Mouse (Mus musculus): ENCODE results near the gene Fam117a. TPM values are rescaled to one million over a fixed set of nuclear protein-coding genes. Genes with fewer than 3 reads are reported as not detected.

Fam117a gene
- polyA plus RNA-seq, 1 experiment = 111 TPM

DNA sequence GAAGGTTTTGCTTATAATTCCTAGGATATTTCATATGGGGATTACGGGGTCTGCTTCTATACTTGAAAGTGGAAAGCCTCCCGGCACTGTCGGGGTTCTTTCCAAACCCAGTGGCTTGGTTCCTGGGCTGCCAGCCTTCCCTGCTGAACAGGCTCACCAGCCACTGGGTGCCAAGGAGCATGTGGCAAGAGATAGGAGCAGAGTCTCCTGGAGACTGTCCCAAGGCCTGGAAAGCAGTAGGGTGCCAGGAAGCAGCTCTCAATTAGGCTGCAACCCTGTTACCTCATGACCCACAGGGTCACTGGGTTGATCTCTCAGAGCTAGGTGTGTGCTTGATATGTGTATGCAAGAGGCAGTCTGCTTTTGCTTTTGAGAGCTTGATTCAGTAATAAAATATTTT lies 75.8 kb downstream of the Fam117a start:
- no peak for TF ChIP-seq GATA1 (IDR thresholded peaks at IDR 0.05; ENCODE audit: low read length)

DNA sequence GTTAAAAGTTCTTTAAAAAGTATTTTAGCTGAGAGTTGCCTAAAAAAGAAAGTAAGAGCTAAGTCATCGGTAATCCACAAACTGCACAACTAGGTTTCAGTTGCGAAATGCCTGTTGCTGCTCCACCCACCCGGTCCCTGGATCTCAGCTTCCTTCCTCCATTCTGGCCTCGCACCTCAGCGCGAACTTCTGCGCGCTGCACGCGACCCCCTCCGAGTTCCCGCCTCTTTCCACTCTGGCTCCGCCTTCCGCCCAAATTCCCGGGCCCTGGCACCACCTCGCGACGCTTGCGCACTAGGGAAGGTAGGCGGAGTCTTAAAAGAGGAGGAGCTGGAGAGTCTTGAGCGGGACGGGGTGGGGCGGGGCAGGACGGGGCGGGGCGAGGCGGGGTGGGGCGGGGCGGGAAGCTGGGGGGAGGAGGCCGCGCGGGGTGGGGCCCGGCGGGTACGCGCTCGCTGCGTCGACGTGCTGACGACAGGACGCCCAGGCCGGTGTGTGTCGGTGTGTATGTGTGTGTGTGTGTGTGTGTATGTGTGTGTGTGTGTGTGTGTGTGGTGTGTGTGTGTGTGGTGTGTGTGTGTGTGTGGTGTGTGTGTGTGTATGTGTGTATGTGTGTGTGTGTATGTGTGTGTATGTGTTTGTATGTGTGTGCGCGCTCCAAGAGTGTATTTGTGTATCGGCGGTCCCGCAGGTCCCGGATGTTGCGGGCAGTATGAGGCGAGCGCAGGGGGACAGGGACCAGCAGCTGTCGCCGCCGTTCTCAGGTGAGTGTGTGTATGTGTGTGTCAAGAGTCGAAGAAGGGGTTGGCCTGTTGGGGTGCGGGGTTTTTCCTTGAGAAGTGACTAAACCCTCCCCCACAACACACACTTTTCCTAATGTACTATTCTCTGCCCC lies 77.1 kb downstream of the Fam117a start, which contains the start of gene Spop:
TSS of gene Spop (plus strand) at position 440 of the 895 bp plus-strand sequence.
- no peak for TF ChIP-seq GATA1 (IDR thresholded peaks at IDR 0.05; ENCODE audit: low read length)

DNA sequence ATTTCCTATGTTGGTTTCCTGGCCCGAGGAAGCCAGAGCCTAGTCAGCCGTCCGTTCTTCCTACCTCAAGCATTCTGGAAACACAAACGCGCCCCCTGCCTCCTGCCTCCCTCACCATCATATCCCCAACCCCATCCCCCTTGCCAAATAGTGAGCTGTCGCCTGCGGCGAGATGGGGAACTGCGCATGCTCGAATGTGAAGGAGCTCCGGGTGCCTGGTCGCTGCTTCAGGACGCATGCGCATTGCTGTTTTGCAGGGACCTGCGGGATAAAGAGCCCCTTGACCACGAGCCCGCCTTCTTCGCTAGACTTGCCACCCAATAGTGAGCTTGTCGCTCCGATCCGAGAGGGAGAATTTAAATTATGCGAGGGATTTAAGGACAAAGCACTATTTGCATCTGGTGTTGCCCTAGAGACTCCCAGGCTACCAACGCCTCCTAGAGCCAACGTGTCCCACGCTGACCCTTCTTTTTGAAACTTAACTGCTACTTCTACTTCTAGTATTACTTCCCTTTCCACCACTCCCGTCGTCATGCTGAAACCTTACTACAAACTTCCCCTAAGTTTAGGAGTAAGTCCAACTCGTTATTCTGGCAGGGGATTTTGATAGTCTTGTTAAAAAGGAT lies 77.8 kb downstream of the Fam117a start:
- TF ChIP-seq GATA1 (IDR thresholded peaks at IDR 0.05; ENCODE audit: low read length) = no peak

DNA sequence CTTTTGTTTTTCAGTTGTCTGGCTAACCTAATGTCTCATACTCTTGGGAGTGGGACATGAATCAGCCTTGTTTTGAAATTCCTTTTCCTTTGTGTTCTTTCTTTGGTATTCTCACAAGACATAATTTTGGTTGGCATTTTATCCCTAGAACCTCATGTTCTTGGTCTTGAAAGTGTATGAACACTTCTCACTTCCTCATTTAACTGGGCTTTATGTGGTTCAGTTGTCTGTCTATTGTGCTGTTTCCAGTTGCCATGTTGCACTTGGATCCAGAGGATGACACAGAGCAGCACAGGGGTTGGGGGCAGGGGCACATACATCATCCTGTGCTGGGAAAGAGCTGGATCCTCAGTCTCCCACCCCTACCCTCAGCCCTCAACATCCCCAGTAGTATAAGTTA lies 79.1 kb downstream of the Fam117a start:
- no peak for TF ChIP-seq GATA1 (IDR thresholded peaks at IDR 0.05; ENCODE audit: low read length)

DNA sequence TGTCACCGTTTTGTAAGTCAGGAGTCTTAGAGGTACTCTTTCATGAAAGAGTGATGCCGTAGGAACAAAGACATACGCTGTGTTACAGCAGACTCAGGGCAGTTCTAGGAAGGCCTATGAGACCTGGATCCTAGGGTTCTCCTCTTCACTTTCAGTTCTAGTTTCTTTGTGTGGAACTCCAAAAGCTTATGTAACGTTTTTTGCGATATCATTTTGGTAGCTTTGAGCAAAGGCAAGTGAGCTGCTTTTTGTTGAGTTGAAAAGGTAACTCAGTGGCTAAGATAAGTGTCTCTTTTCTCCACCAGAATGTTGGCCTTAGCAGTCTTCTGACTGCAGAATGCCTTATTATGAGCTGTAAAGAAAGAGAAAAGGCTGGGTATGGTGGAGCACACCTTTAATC lies 80.5 kb downstream of the Fam117a start:
- TF ChIP-seq GATA1 (IDR thresholded peaks at IDR 0.05; ENCODE audit: low read length) = no peak

DNA sequence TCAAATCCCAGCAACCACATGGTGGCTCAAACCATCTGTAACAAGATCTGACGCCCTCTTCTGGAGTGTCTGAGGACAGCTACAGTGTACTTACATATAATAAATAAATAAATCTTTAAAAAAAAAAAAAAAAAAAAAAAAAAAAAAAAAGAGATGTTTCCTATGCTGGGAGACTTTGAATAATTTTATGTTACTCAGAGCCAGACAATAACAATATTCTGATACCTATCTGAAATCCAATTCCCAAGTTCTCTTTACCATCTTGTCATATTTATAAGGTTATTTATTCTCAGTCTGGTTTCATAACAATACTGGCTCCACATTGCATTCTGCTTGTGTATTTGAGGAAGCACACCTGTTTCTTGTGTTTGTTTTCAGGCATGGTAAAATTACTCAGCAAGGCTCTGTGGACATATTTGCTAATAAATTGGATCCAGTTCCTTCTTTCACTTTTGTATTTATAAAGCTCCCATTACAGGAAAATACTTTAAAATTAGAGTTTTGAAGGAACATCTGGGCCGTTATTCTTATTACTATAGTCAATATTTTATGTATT lies 84.1 kb downstream of the Fam117a start:
- no peak for TF ChIP-seq GATA1 (IDR thresholded peaks at IDR 0.05; ENCODE audit: low read length)

DNA sequence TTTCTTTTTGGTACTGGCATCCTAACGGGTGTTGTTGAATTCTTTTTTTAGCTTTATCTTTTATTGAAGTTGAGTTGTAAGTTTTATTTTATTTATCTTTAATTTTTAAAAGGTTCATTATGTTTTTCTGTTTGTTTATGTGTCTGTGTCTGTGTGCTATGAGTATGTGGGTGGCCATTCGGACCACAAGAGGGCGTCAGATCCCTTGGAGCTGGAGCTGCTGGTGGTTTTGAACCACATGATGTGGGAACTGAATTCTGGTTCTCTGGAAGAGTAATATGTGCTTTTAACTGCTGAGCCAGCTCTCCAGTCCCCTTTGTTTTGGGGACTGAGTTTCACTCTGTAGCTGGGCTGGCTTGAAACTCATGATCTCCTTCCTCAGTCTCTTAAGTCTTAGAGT lies 86.7 kb downstream of the Fam117a start:
- no peak for TF ChIP-seq GATA1 (IDR thresholded peaks at IDR 0.05; ENCODE audit: low read length)

DNA sequence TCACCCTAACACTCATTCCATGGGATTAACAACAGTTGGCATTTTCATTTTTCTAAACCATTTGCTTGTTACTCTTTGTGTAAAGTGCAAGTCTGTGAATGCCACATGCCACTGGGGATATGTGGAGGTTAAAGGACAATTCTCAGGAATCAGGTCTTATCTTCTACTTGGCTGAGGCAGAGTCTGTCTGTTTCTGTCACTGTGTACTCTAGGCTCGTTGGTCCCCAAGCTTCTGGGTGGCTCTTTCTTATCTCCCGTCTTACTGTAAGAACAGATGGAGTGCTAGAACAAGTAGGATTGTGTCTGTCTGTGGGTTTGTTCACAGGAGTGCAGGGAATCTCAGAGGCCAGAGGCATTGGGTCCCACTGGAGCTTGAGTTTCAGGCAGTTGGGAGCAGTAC lies 94.5 kb downstream of the Fam117a start:
- no peak for TF ChIP-seq GATA1 (IDR thresholded peaks at IDR 0.05; ENCODE audit: low read length)

Other genes with a start within 250 kb of the Fam117a start
- not detected in 2 replicates for gene Dlx3, start 216.9 kb upstream of the Fam117a start, polyA plus RNA-seq (2012)
- gene Dlx4, start 190.8 kb upstream of the Fam117a start, polyA plus RNA-seq (2012) = not detected in 2 replicates
- gene Tac4, start 75.5 kb upstream of the Fam117a start, polyA plus RNA-seq (2012) = not detected in 2 replicates
- gene Kat7, start 26.8 kb upstream of the Fam117a start, polyA plus RNA-seq (2012) = 32.2 and 37.6 TPM in 2 replicates
- 4.6 and 5.7 TPM in 2 replicates for gene Slc35b1, start 47.7 kb downstream of the Fam117a start, polyA plus RNA-seq (2012)
- gene Spop, start 77.1 kb downstream of the Fam117a start, polyA plus RNA-seq (2012) = 22.5 and 40.0 TPM in 2 replicates
- not detected in 2 replicates for gene Nxph3, start 177.6 kb downstream of the Fam117a start, polyA plus RNA-seq (2012)

All from G1E-ER4 (cell line).